Mouse (Mus musculus) lung, postnatal 0 days (tissue): Measurements from ENCODE around the gene Slc25a21.

ENCODE experiments used
- CTCF ChIP-seq: IDR thresholded peaks from 2 replicates; pipeline ENCODE4 v1.5.1; 2016; ENCODE audit warnings: antibody characterized with exemption, mild to moderate bottlenecking
- EP300 ChIP-seq: IDR thresholded peaks from 2 replicates; pipeline ENCODE4 v1.6.1; 2016; ENCODE audit warnings: antibody characterized with exemption, mild to moderate bottlenecking, control low read depth

GRCm38 (mm10) chr12:56820604-56821003 lies 376.7 kb downstream of the Slc25a21 start:
- no peak for TF ChIP-seq CTCF
- TF ChIP-seq EP300 = no peak
